Mouse (Mus musculus) spleen, postnatal 10 days (tissue): ENCODE data around the gene Smndc1.

Source experiments
- DNase-seq, 2 experiments: peaks; one replicate each; pipeline ENCODE4 v3.0.0; 2021 to 2022; ENCODE audit warnings: low spot score in 2 of 2

The Smndc1 gene

DNA sequence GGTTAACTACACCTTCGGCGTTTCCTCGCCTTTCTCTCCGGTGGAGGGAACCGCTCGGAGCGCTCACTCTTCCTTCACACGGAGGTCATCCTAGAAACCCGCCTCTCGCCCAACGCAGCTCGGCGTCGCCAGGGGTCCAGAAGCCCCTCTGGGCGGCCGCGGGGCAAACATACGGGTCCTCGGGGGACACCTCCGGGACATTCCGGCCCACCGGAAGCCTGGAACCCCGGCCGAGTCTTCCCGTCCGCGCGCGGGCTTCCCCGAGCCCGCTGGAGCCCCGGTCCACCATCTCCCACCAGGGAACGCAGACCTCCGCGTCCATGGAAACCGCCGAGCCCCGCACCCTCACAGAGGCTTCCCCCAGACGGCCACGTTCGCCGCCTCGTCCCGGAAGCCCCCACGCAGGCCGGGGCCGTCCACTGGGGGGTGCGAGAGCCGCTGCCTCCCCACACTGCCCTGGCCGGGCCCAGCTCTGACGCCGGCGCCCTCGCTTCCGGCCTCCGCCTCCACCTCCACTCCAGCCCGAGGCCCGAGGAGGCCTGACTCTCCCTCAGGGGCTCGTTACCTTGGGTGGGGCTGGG lies 437 bp downstream of the Smndc1 start:
- no peak for DNase-seq

- no peak for DNase-seq
Observed at GRCm38 (mm10) chr19:53389417-53389816, 961 bp downstream of the Smndc1 start.

DNA sequence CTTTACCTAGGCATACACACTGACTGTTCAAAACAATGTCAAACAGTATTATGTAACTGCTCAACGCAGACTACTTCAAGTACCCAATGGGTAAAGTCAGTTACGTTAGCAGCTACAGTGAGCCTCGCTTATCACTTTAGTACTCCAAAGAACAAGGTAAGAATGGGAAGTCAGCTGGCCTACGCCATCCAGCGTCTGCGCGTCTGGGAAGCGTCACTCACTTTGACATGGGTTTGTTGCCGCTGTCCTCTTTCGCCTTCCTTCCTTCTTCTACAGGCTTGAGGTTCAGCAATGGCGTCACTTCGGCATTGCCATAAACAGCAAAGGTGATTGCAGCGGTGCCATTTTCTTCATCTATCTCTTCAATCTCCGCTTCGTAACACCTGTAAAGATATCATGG lies 7.0 kb downstream of the Smndc1 start:
- DNase-seq, result no peak

DNA sequence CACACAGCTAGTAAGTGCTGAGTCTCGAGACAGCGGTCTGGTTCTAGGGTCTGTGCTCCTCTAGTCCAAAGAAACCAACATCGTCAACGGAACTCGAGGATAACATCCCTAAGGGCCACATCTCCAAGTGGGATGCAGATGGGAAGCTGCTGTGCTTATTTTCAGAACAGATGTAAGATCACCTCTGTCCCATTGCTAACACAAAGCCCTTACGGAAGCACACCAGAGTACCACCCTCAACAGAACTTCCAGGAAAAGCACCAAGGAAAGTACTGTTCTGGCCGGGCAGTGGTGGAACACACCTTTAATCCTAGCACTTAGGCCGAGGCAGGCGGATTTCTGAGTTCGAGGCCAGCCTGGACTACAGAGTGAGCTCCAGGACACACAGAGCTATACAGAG lies 12.0 kb downstream of the Smndc1 start:
- no peak for DNase-seq

- no peak for DNase-seq
Observed at GRCm38 (mm10) chr19:53377652-53378051, 12.7 kb downstream of the Smndc1 start.

DNA sequence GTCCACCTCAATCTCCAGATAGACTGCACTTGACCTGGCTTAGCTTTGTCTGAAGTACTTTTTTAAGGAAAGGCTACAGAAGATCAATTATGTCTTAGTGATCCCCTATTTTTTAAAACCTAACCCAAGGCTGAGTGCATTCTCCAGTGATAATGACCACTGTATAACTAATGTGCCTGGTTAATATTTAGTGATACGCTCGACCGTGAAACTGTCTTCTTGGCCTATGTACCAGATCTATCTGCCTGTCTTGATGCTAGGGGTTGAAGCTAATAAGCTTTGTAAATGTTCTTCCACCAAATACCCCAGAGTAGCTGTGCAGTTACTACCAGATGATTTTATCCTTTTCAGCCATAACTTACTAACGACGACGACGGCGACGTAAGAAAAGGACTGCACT lies 14.6 kb downstream of the Smndc1 start:
- DNase-seq, result no peak

DNA sequence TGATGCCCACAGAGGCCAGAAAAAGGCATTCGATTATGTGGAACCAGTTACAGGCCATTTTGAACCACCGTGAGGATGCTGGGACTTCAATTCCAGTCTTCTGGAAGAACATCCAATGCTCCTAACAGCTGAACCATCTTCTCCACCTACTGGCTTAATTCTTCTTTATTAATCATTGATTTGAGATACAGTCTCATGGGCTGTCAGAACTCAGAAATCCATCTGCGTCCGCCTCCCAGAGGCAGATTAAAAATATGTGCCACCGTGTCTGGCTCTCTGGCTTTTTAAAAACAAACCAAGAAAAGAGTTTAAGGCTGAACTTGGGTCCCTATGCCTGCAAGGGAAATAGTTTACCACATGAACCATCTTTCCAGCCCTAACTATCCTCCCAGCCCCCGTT lies 15.1 kb downstream of the Smndc1 start:
- no peak for DNase-seq

DNA sequence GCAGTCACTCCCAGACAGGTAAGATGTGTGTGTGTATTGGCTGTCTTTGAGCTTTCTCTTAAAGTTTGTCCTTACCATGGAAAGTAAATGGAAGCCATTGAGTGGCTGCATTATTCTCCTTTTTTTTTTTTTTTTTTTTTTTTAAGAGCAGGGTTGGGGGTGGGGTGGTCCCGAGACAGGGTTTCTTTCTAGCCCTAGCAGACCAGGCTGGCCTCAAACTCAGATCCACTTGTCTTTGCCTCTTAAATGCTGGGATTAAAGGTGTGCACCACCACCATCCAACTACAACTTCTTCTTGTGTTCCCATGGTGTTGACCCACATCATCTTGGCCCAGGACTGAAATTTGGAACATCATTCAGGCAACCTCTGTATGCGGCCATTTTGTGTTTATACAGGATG lies 16.8 kb downstream of the Smndc1 start:
- DNase-seq, result no peak

DNA sequence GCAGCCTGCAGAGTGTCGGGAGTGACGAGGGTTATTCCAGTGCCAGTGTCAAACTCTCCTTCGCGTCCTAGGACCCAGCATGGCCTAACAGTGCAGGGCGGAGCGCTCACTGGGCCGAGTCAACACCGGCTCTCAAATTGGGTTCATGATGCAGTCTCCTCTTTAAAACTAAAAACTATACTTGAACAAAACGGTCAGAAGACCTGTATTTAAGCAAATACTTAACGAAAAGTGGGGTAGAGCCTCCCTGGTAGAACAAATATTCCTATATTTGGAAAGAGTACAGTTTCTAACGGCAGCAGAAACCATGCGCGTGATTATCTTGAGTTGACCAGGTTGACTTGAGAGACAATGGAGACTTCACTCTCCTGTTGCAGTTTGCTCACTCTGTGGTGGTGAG lies 18.7 kb downstream of the Smndc1 start, which contains the start of gene Gm10197:
Gene Gm10197, minus strand, starts transcription at position 101 of the 400 bp plus-strand sequence.
- DNase-seq, result no peak

- no peak for DNase-seq
Observed at GRCm38 (mm10) chr19:53370233-53370632, 20.1 kb downstream of the Smndc1 start.

- peak; percentile 64 to 84 for DNase-seq
Observed at GRCm38 (mm10) chr19:53369469-53370043, 20.8 kb downstream of the Smndc1 start.

GRCm38 (mm10) chr19:53366881-53367280 lies 23.5 kb downstream of the Smndc1 start:
- no peak for DNase-seq

DNA sequence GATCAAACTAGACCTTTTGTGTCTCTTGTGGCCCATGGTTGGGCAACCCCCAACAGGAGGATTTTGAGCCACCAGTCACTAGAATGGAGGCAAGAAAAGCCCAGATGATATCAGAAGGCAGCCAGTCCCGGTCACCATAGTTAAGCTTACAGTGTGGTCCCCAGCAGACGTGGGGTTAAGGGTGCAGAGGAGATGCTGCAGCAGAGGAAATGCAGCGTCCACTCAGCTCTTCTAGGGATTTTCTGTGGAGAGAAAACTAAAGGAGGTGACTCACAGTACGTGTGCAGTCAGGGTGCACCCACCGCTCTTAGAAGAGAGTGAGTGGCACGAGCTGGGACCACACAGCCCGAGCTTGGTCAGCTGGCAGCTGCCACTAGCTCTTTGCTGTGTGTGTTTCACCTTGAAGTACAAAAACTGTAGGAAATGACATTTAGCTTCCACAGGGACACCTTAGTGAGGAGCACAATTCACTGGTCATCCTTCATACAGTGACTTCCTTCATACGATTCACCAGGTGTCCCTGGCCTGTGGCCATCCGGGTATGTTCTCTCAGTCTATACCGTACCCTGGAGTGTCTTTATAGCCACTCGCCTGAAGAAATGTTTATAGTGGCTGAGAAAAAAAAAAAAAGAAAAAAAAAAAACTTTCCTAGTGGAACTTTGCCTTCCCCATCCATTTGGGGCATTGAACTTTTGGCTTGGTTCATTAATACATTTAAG lies 24.2 kb downstream of the Smndc1 start:
- DNase-seq, result no peak

DNA sequence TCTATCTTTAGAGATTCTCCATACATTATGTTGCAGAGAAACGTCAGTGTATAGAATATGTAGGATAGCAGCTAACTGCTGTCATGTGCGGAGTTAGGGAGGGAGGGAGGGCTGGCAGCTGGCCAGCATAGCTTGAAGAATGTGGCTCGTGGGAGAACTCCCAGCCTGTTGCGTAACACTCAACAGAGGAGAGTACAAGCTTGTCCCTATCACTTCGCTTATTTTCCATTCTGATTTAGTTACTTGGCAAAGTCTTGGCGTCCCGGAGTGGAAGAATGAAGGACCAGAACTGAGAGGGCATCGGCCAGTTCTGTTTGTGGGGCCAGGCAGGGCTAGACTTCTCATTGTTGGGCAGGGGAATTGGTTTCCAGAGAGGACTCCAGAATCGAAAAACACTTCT lies 25.4 kb downstream of the Smndc1 start:
- no peak for DNase-seq

GRCm38 (mm10) chr19:53364551-53364950 lies 25.8 kb downstream of the Smndc1 start:
- no peak for DNase-seq

DNA sequence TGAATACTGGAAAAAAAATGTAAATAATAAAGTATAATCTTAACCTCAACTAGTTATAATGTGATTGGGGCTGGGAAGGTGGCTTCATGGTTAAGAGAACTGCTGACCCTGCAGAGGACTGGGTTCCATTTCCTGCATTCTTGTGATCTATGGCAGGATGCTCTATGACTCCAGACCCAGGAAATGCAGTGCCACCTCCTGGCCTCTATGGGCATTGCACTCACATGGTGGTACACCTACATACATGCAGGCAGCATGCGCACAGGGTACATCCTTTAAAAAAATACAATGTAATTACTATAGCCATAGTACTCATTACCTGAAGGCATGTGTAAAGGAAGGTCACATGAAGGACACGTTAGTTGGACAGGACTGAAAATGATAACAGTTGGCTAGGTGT lies 27.4 kb downstream of the Smndc1 start:
- DNase-seq, result peak; percentile 62 to 78

DNA sequence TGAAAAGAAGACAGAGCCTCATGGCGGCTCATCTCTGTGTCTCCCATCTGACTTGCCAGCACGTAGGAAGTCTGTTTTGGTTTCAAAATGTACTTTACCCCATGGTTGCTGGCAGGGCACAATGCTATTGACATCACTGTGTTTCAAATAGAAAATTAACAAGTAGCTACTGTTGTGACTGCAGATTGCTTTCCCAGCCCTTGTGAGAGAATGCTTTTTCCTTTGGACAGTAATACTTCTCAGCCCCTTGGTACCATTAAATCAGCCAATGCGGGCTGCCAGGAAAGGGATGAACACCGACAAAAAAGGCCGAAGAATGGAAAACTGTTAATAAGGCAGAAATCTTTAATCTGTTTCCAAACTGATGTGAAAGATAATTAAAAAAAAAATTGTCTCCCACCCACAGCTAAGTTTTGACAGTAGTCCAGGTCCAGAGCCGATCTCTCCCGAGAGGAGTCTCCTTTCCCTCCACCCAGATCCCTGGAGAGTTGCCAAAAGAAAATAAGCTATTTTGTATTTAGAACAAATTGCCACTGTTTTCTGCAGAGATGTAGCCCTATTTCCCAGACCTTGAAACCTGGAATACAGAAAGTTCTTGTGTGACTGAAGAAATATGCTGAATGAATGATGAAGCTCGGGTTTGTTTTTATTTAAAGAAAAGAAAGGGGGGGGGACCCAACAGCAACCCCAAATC lies 30.0 kb downstream of the Smndc1 start:
- DNase-seq, result no peak

GRCm38 (mm10) chr19:53359160-53360033 lies 31.0 kb downstream of the Smndc1 start:
- no peak for DNase-seq

DNA sequence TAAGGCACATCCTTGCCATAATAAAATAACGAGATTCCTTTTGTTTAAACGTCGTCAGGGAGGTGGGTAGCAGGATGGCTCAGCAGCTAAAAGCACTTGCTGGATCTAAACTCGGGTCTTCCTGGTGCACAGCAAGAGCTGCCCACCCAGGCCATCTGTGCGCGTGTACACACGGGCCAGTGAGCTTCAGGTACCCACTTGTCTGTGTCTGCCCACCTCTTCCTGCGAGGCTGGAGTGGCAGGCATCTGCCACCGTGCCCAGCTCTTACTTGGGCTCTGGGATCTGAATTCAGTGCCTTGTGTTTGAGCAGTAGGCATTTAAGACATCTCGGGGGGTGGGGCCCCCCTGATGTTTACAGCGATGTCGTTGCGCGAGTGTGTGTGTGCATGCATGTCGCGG lies 35.3 kb downstream of the Smndc1 start:
- peak in 1 of 2 experiments; percentile 8 for DNase-seq

- peak in 1 of 2 experiments; percentile 5 for DNase-seq
Observed at GRCm38 (mm10) chr19:53354271-53355000, 35.9 kb downstream of the Smndc1 start.

DNA sequence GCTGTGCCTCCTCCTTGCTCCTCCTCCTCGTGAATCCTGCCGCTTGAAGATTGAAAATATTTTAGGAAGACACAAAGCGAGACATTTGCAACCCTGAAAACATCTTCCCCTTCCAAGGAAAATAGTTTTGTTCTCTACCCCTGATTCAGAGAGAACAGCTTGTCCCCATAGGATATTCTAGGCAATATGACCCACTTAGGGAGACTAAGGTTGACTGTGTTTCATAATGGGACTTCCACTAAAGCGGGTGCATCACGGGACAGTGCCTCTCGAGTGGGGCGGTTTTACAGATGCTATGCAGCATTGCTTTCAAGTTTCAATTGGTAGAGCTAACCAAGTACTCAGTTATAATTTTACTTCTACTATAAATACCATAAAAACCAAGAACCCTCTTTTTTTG lies 36.5 kb downstream of the Smndc1 start:
- DNase-seq, result no peak
